Mouse (Mus musculus) urinary bladder, postnatal 14 days (tissue): ENCODE measurements around the gene Fhit.

Source experiments
- DNase-seq: peaks from one replicate; pipeline ENCODE4 v3.0.0; 2021; ENCODE audit warnings: low spot score

Fhit gene

DNA sequence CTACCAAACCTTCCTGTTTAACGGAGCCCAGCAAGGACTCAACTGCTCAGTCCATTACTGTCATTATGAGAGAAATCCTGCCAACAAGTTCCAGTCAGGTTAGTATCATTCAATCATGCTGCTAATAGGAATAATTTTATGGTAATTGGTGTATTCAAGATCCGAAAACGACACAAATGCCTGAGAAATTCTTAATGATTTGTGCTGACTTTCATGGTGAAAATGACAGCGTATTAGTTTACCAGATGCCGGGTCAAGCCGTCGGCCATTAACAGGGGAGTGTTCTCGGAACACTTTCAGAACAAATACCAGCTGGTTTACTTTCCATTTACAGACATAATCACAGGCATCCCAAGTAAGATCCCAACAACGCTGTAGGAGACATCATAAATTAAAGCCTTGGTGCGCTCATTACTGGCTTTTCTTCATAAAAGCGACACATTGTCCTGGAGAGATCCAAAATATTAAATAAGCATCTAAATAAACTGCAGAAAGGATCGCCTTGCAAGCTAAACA, 451.0 kb downstream of the Fhit start:
- no peak for DNase-seq

- DNase-seq: no peak
Observed at GRCm38 (mm10) chr14:10701707-10702106, 460.1 kb downstream of the Fhit start.

DNA sequence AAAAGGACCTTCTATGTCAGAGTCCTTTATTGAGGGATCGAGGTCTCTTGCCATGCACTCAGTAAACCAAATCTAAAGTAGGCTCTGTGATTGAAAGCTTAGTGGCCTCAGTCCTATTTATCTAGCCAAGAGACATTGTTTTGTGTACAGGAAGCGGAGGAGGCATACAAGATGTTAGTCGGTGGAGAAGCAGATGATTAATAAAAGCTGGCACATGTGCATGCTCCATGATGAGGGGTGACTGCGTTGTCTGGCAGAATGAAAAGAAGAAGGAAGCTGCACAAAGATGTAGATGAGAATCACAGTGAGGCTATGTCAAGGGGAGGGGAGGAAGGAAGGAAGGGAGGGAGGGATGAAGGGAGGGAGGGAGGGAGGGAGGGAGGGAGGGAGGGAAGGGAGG, 481.8 kb downstream of the Fhit start:
- no peak for DNase-seq

- no peak for DNase-seq
Observed at GRCm38 (mm10) chr14:10679638-10680037, 482.2 kb downstream of the Fhit start.

DNA sequence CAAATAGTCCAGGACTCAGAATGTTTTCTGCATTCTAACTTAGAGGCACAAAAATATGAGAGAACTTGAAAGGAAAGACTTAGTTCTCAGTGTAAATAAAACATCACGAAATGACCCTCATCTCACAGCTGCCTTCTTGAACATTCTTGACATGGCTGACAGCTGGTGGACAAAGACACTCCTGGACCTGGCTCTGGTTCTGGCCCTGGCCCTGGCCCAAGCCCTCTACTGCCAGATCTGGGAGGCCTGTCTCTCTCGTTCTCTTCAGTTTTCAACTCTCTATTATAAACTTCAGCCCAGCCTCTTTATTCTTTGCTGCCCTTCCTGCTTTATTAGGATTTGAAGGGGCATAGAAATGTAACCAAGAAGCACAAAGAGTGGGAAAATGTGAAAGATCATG, 484.2 kb downstream of the Fhit start:
- DNase-seq: peak; percentile 23

- no peak for DNase-seq
Observed at GRCm38 (mm10) chr14:10660247-10660646, 501.6 kb downstream of the Fhit start.

GRCm38 (mm10) chr14:10659326-10659725, 502.5 kb downstream of the Fhit start:
- DNase-seq: no peak

- no peak for DNase-seq
Observed at GRCm38 (mm10) chr14:10658219-10658618, 503.6 kb downstream of the Fhit start.

- no peak for DNase-seq
Observed at GRCm38 (mm10) chr14:10657364-10657763, 504.5 kb downstream of the Fhit start.

GRCm38 (mm10) chr14:10655842-10656241, 506.0 kb downstream of the Fhit start:
- peak; percentile 17 for DNase-seq

- peak; percentile 41 for DNase-seq
Observed at GRCm38 (mm10) chr14:10647832-10648231, 514.0 kb downstream of the Fhit start.

DNA sequence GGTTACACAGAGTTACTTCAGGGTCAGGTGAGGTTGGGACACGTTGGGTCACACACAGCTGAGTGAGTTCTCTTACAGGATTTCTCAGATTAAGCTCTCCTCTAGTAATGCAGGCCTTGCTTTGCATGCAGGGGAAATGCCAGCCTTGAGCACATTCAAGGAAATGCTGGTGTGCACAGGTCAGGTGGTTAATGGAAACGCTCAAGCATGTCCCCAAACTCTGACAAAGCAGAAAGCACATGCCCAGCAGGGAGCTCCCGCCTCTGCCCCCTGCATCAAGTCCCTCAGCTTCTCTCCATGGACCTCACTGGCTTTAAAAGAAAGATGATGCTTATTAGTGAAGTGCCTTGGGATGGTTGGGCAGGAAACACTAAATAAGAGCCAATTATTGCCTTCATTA, 530.1 kb downstream of the Fhit start:
- DNase-seq: no peak

DNA sequence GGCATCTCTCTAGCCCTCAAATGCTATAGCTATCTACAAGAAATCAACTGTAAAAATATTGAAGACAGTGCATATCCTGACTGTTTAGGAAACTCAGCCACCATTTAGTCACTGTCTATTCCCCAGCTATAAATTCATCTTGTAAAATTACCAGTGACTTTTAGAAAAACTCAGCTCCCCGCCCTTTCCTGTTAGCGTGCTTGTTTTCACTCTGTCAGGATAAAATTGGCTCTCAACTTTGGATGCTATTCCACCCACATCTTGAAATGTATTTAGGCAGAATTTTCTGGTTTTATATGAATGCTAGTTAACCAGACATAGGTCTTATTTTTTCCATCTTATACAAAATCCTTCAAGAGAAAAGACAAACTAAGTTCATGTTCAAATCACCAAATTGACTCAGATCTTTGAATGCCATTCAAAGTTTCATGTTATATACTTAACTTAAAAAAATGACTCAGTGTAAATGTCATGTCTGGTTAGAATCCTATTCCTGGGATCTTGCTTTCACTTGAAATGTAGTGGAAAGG, 530.9 kb downstream of the Fhit start:
- no peak for DNase-seq

DNA sequence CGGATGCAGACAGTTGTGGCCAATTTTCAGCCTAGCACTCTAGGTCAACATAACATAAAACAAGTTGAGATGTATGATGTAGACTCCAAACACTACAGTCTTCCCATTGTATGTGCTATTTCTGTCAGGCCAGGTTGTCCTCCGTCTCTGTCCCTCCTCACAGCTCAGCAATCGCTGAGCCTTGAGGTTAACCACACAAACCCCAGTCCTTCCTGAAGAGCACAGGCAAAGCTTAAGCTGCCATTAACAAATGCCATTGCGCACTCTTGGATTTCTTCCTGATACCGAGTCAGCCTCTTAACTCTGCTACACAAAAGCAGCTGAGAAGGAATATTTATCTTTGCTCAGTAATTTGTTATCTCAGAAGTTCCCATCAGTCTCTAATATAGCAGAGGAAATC, 568.4 kb downstream of the Fhit start:
- no peak for DNase-seq

GRCm38 (mm10) chr14:10568937-10569552, 592.8 kb downstream of the Fhit start:
- no peak for DNase-seq

DNA sequence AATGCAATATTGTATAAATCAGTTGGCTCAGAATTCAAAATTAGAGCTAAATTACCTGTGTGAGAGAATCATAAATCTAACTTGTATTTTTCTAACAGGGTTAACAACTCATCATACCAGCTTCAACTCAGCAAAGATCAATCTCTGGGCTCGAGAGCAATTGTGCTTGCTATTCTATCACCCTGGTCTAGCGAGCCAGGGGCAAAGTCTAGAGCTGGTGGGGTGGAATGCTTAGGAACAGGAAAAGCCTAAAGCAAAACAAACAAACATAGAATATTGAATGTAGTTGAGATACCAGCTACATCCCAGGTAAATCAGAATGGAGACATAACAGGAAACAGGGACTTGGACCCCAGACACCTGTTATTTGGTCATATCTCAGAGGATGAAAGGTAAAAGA, 594.1 kb downstream of the Fhit start:
- no peak for DNase-seq

DNA sequence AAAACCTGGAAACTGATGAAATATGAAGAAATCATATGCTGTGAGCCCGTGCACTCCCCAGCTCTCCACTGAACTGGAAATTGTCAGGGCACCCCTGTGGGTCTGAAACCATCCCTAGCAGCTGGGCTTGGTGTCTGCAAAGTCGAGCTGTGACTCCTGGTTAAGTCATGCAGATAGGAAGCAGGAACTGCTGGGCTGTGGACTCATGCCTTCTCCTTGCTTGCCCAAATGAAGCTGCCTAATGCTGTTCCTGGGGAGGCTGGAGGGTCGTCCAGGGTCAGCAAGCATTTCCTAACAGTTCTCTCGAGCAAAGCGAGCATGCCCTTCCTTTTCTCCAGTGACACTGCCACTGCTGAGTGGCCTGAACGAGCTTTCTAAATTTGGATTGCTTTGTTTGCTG, 607.1 kb downstream of the Fhit start:
- DNase-seq: no peak

DNA sequence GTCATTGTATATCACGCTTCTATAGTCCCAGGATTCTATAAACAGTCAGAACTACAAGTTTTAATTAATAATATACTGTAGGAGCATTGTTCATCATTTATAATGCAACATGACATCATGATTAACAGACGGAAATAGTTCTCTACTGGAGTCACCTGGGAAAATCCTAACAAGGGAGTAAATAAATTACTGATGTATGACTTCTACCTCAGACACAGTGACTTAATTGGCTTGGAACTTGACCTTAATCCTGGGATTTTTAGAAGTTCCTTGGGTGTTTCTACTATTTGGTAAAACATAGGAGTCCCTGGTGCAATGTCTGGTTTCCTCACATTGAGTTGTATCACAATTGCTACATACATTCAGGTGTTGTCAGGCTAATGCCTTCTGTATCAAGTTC, 613.2 kb downstream of the Fhit start:
- DNase-seq: no peak

- no peak for DNase-seq
Observed at GRCm38 (mm10) chr14:10545916-10546315, 615.9 kb downstream of the Fhit start.

- DNase-seq: no peak
Observed at GRCm38 (mm10) chr14:10534862-10535261, 627.0 kb downstream of the Fhit start.

GRCm38 (mm10) chr14:10531748-10532500, 629.9 kb downstream of the Fhit start:
- no peak for DNase-seq

GRCm38 (mm10) chr14:10526800-10527199, 635.0 kb downstream of the Fhit start:
- DNase-seq: no peak

GRCm38 (mm10) chr14:10525786-10526185, 636.0 kb downstream of the Fhit start:
- DNase-seq: no peak
